Mouse (Mus musculus): ENCODE data around the gene Pth2r.

Pth2r gene

GRCm38 (mm10) chr1:65281756-65282155 lies at the start of gene Pth2r:
Gene Pth2r (plus strand): TSS chr1:65282056.
- no peak for DNase-seq

DNA sequence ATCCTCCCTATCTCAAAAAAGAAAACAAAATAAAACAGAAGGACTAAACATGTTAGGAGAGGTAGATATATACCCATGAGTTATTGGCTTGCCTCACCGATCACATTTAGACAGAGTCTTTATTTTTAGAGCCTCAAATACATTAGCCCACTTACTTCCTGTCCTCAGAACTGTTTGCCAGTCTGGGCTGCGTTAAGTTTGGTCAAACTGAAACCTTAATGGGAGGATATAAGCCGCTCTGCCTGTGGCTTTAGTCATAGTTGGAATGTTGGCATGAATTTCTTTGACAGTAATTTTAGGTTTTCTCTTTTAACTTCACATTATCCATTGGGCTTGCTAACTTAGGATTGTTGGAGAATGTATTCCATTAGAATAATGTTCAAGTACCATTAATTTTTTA lies 44.1 kb upstream of the Pth2r start:
- DNase-seq: no peak

- no peak for DNase-seq
Measured at GRCm38 (mm10) chr1:65245637-65246036, 36.2 kb upstream of the Pth2r start.

GRCm38 (mm10) chr1:65280461-65280860 lies 1.4 kb upstream of the Pth2r start:
- DNase-seq: no peak

GRCm38 (mm10) chr1:65282766-65283165 lies 910 bp downstream of the Pth2r start:
- peak; percentile 30 for DNase-seq

DNA sequence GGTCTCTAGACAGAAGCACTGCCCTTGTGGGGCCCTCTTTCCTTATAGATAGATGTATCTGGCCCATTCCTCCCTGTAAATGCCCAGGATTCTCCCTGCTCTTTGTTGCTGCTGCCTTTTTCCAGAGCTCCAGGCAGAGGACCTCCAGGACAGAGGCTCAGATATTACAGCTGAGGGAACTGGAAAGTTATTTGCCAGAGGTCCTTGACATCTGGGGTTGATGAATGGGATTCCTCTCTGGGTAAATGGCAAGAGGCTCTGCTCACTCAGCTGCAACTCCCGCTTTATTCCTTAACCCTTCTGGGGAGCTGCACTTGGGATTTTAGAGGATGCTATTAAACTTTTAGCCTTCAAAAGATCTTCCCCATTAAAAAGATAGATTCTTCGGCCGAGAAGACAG lies 26.6 kb downstream of the Pth2r start:
- no peak for DNase-seq

DNA sequence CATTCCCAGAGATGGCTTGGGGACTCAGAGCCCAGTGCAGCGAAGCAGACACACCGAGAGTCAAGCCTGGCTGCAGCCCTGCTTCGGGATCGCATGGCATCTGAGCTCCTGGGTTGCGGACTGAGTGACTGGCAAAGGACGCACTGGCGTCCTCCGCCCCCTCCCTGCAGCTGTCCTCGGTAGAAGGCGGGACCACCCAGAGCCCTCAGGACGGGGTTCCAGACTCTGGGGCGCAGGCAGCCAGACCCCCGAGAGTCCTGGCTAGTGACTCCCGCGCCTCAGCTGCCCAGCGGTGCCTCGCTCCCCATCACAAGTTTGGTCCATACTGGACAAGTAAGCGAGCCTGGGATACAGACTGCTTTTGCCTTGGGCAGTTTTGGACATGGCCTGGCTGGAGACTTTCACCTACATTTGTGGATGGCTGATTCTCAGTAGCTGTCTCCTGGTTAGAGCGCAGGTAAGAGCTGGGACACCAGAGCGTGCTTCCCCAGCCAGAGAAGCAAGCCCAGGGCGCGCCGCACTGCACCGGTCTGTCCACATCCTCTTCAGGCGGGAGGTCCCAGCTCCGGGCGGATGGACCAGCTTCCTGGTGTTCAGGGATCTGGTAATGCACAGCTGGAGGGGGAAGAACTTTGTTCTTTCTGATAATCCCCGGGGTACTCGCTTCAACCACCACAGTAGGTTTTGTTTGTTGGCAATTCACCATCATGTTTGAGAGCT lies 29.5 kb downstream of the Pth2r start:
- no peak for DNase-seq

GRCm38 (mm10) chr1:65312118-65312517 lies 30.3 kb downstream of the Pth2r start:
- DNase-seq: no peak

DNA sequence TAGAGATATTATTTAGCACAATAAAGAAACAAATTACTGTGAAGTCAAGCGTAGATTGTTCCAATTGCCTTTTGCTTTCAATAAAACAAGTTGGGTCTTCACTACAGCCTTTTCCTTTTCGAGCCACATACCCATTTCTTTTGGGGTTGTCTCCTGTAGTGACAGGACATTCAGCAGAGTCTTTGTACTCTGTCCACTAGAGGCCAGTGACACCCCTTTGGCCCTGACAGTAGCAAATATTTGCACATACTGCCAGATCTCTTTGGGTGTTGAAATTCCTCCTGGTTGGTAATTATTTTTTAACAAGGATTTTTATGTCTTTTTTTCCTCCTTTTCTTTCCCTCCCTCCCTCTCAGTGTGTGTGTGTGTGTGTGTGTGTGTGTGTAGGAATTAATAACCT lies 31.0 kb downstream of the Pth2r start:
- no peak for DNase-seq

DNA sequence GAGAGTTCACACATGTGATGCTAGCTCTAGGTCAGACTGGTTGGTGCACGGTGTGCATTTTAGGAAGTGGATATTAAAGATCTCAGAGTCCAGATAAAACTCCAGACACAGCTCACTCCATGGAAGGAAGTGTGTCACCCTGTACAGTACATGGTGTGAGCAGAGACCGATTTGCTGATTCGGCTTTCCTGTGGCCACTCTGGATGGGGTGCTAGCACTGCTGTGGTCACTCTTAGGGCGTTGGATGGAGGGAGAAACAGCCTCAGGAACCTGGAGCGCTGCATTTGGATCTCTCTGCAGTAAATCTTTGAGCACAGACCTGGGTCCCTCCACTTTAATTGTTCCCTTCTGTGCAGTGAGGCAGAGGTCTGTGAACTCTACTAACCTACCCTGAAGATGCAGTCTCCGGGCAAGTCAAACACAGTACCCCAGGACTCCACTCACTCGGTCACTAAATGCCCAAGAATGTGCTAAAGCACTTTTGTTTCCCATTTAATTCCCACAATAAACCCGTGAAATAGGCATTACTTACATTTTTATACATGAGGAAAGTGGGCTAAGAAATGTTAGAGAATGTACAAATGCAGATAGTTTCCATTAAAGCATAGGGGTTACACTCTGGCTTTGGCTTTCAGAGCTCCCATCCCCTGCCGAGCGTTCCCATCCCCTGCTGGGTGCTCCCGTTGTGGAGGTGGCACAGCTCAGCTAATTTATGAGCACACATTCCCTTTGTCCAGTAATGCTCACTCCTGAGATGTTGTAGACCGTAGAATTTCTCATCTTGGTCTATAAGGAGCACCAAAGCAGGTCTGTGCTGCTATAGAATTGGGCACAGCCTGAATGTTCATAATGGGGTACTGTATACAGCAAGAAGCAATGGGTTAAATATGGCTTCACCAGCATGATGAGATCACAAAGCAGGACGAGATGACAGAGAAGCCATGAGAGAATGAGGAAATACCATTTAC lies 32.5 kb downstream of the Pth2r start:
- DNase-seq: no peak

DNA sequence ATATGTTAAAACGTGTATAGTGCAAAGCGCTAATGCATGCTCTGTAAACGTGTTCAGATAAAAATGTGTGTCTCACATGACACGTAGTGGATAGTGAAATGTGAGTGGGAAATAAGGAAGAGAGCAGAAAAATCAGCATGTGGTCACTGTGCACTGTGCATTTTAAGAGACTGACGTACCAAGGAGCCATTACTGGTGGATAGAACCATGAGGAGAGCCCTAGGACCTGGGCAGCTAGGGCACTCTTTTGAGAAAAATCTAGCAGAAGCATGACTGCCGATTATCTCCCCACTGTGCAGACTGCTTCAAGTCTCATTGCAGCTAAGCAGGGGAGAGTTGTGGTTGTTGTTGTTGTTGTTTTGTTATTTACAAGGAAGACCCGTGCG lies 33.2 kb downstream of the Pth2r start:
- no peak for DNase-seq

GRCm38 (mm10) chr1:65334026-65334425 lies 52.2 kb downstream of the Pth2r start:
- DNase-seq: no peak

- no peak for DNase-seq
Measured at GRCm38 (mm10) chr1:65337768-65338167, 55.9 kb downstream of the Pth2r start.

- no peak for DNase-seq
Measured at GRCm38 (mm10) chr1:65340240-65340639, 58.4 kb downstream of the Pth2r start.

DNA sequence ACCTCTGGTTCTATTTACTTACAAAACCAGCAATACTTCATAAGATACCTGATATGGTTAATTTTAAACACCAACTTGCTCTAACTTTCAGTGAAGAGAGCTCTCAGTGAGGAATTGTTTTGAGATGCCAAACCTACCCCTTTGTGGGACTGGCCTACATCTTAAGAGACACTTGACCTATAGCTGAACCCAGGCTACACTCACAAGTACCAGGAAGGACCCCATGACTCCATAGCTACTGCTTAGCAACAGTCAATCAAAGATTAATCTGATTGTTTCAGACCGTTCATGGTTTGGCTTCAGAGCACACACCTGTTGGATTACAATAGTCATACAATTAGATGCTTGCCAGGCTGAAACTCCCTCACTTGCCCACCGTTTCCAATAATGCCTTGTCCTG lies 71.1 kb downstream of the Pth2r start:
- DNase-seq: no peak

DNA sequence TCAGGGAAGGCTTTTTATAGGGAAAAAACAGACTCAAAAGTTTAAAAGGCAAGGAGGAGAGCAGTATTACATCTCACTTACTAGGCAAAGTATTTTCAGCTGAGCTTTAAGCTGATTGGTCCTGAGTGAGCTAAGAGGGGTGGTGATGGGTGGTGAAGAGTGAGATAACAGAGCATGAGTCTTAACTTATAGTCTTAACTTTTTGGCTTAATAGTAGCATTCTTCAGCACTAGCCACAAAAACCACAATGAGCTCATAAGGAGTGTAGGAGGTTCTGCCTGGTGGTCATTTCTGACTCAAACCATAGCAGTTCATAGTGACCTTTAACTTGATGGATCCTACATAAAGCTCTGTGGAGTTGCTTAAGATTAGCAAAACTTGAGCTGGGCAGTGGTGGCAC lies 72.3 kb downstream of the Pth2r start:
- no peak for DNase-seq

- peak; percentile 17 for DNase-seq
Measured at GRCm38 (mm10) chr1:65388328-65388727, 106.5 kb downstream of the Pth2r start.

GRCm38 (mm10) chr1:65389621-65390020 lies 107.8 kb downstream of the Pth2r start:
- DNase-seq: no peak

DNA sequence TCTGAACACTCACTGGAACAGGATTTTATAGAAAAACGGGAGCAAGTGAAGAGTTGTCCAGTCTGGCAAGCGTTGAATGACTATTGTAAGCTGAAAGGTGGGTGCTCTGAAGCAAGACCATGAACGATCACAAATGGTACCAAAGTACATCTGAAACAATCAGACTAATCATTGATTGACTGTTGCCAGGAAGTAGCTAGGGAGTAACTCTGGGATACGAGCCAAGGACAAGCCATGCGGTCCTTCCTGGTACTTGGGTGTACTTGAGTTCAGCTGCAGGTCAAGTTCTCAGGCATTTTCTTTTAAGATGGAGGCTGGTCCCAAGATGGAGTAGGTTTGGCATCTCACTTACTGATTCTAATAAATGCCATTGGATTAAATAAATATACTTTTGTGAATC lies 125.6 kb downstream of the Pth2r start:
- DNase-seq: no peak

GRCm38 (mm10) chr1:65420909-65421308 lies 139.1 kb downstream of the Pth2r start:
- DNase-seq: no peak

GRCm38 (mm10) chr1:65422501-65423010 lies 140.7 kb downstream of the Pth2r start:
- no peak for DNase-seq
